Mouse (Mus musculus): Measurements from ENCODE around the gene Nsl1. TPM values are rescaled to one million over a fixed set of nuclear protein-coding genes. Genes with fewer than 3 reads are reported as not detected.

The Nsl1 gene
- polyA plus RNA-seq, 1 experiment = 4.4 TPM

GRCm38 (mm10) chr1:191099114-191099513 is 36.3 kb downstream of the Nsl1 start:
- peaks cover 9% of the 10 kb centered on the region for H3K27me3 ChIP-seq (ENCODE audit: control insufficient read depth, insufficient read depth, insufficient read length)
- H3K4me3 ChIP-seq = no peak overlapping the region
- TF ChIP-seq POLR2AphosphoS2 (IDR thresholded peaks at IDR 0.05; ENCODE audit: insufficient read length, low read depth) (no peak), SRF (IDR thresholded peaks at IDR 0.05; ENCODE audit: control insufficient read depth, insufficient read length, low read depth) (no peak), POLR2A (IDR thresholded peaks at IDR 0.05; ENCODE audit: insufficient read length, low read depth) (no peak), MYOD1 (IDR thresholded peaks at IDR 0.05; ENCODE audit: control insufficient read depth in 1 of 3, insufficient read length in 2 of 3, low read depth in 2 of 3) (no peak), MYOG (IDR thresholded peaks at IDR 0.05; ENCODE audit: control insufficient read depth in 1 of 3, insufficient read depth in 1 of 3, insufficient read length in 2 of 3, low read depth in 2 of 3) (no peak), TCF3 (IDR thresholded peaks at IDR 0.05; ENCODE audit: insufficient read length, low read depth) (no peak), REST (IDR thresholded peaks at IDR 0.05; ENCODE audit: insufficient read depth, insufficient read length) (no peak), USF1 (IDR thresholded peaks at IDR 0.05; ENCODE audit: low read depth) (no peak), MAX (IDR thresholded peaks at IDR 0.05; ENCODE audit: low read depth) (no peak), CEBPB (IDR thresholded peaks at IDR 0.05; ENCODE audit: insufficient read depth, poor library complexity, severe bottlenecking) (no peak), TCF12 (IDR thresholded peaks at IDR 0.05; ENCODE audit: insufficient read depth, poor library complexity, severe bottlenecking) (no peak), E2F4 (IDR thresholded peaks at IDR 0.05; ENCODE audit: insufficient read depth) (no peak)
- H3ac ChIP-seq (ENCODE audit: control insufficient read depth, insufficient read length) = no peak overlapping the region
- H3K79me2 ChIP-seq (ENCODE audit: control insufficient read depth, insufficient read depth) = no peaks in the 10 kb centered on the region
- no peak overlapping the region for H3K4me2 ChIP-seq (ENCODE audit: low read depth)
- no peaks in the 10 kb centered on the region for H3K36me3 ChIP-seq (ENCODE audit: control insufficient read depth, insufficient read depth)

- Histone ChIP-seq H3K36me3 (ENCODE audit: control insufficient read depth, insufficient read depth) (no peaks in the 10 kb centered on the region), H3K79me2 (ENCODE audit: control insufficient read depth, insufficient read depth) (no peaks in the 10 kb centered on the region), H3K4me3 (no peak overlapping the region), H3K27me3 (ENCODE audit: control insufficient read depth, insufficient read depth, insufficient read length) (peaks cover 9% of the 10 kb centered on the region), H3ac (ENCODE audit: control insufficient read depth, insufficient read length) (no peak overlapping the region), H3K4me2 (ENCODE audit: low read depth) (no peak overlapping the region)
- TF ChIP-seq MAX (IDR thresholded peaks at IDR 0.05; ENCODE audit: low read depth) (no peak), TCF12 (IDR thresholded peaks at IDR 0.05; ENCODE audit: insufficient read depth, poor library complexity, severe bottlenecking) (no peak), E2F4 (IDR thresholded peaks at IDR 0.05; ENCODE audit: insufficient read depth) (no peak), SRF (IDR thresholded peaks at IDR 0.05; ENCODE audit: control insufficient read depth, insufficient read length, low read depth) (no peak), POLR2AphosphoS2 (IDR thresholded peaks at IDR 0.05; ENCODE audit: insufficient read length, low read depth) (no peak)
Measured at GRCm38 (mm10) chr1:191099772-191100291, 37.0 kb downstream of the Nsl1 start.

- no peaks in the 10 kb centered on the region for H3K36me3 ChIP-seq (ENCODE audit: control insufficient read depth, insufficient read depth)
- TF ChIP-seq REST (IDR thresholded peaks at IDR 0.05; ENCODE audit: insufficient read depth, insufficient read length) = no peak
- no peak overlapping the region for H3K4me2 ChIP-seq (ENCODE audit: low read depth)
- H3ac ChIP-seq (ENCODE audit: control insufficient read depth, insufficient read length) = no peak overlapping the region
- no peaks in the 10 kb centered on the region for H3K79me2 ChIP-seq (ENCODE audit: control insufficient read depth, insufficient read depth)
- H3K27me3 ChIP-seq (ENCODE audit: control insufficient read depth, insufficient read depth, insufficient read length) = peaks cover 9% of the 10 kb centered on the region
- H3K4me3 ChIP-seq = no peak overlapping the region
Measured at GRCm38 (mm10) chr1:191102730-191103370, 40.0 kb downstream of the Nsl1 start.

- H3K4me2 ChIP-seq (ENCODE audit: low read depth) = no peak overlapping the region
- no peaks in the 10 kb centered on the region for H3K36me3 ChIP-seq (ENCODE audit: control insufficient read depth, insufficient read depth)
- TF ChIP-seq TCF12 (IDR thresholded peaks at IDR 0.05; ENCODE audit: insufficient read depth, poor library complexity, severe bottlenecking) (no peak), MYOG (IDR thresholded peaks at IDR 0.05; ENCODE audit: control insufficient read depth in 1 of 3, insufficient read depth in 1 of 3, insufficient read length in 2 of 3, low read depth in 2 of 3) (no peak), USF1 (IDR thresholded peaks at IDR 0.05; ENCODE audit: low read depth) (no peak), SRF (IDR thresholded peaks at IDR 0.05; ENCODE audit: control insufficient read depth, insufficient read length, low read depth) (no peak), MAX (IDR thresholded peaks at IDR 0.05; ENCODE audit: low read depth) (no peak), CEBPB (IDR thresholded peaks at IDR 0.05; ENCODE audit: insufficient read depth, poor library complexity, severe bottlenecking) (no peak), POLR2A (IDR thresholded peaks at IDR 0.05; ENCODE audit: insufficient read length, low read depth) (no peak), POLR2AphosphoS2 (IDR thresholded peaks at IDR 0.05; ENCODE audit: insufficient read length, low read depth) (no peak), REST (IDR thresholded peaks at IDR 0.05; ENCODE audit: insufficient read depth, insufficient read length) (no peak)
- no peak overlapping the region for H3ac ChIP-seq (ENCODE audit: control insufficient read depth, insufficient read length)
- H3K79me2 ChIP-seq (ENCODE audit: control insufficient read depth, insufficient read depth) = no peaks in the 10 kb centered on the region
- H3K4me3 ChIP-seq = no peak overlapping the region
- H3K27me3 ChIP-seq (ENCODE audit: control insufficient read depth, insufficient read depth, insufficient read length) = no peaks in the 10 kb centered on the region
Measured at GRCm38 (mm10) chr1:191105246-191105645, 42.4 kb downstream of the Nsl1 start.

- TF ChIP-seq CEBPB (IDR thresholded peaks at IDR 0.05; ENCODE audit: insufficient read depth, poor library complexity, severe bottlenecking) = no peak
- TF ChIP-seq E2F4 (IDR thresholded peaks at IDR 0.05; ENCODE audit: insufficient read depth) = no peak
- TF ChIP-seq SRF (IDR thresholded peaks at IDR 0.05; ENCODE audit: control insufficient read depth, insufficient read length, low read depth) = no peak
- TF ChIP-seq REST (IDR thresholded peaks at IDR 0.05; ENCODE audit: insufficient read depth, insufficient read length) = no peak
- TF ChIP-seq USF1 (IDR thresholded peaks at IDR 0.05; ENCODE audit: low read depth) = no peak
- no peak for TF ChIP-seq TCF12 (IDR thresholded peaks at IDR 0.05; ENCODE audit: insufficient read depth, poor library complexity, severe bottlenecking)
- no peak for TF ChIP-seq POLR2AphosphoS2 (IDR thresholded peaks at IDR 0.05; ENCODE audit: insufficient read length, low read depth)
- no peak for TF ChIP-seq MYOD1 (IDR thresholded peaks at IDR 0.05; ENCODE audit: control insufficient read depth in 1 of 3, insufficient read length in 2 of 3, low read depth in 2 of 3)
- no peak for TF ChIP-seq MAX (IDR thresholded peaks at IDR 0.05; ENCODE audit: low read depth)
- TF ChIP-seq POLR2A (IDR thresholded peaks at IDR 0.05; ENCODE audit: insufficient read length, low read depth) = no peak
- no peak for TF ChIP-seq TCF3 (IDR thresholded peaks at IDR 0.05; ENCODE audit: insufficient read length, low read depth)
- no peak for TF ChIP-seq MYOG (IDR thresholded peaks at IDR 0.05; ENCODE audit: control insufficient read depth in 1 of 3, insufficient read depth in 1 of 3, insufficient read length in 2 of 3, low read depth in 2 of 3)
- no peaks in the 10 kb centered on the region for H3K79me2 ChIP-seq (ENCODE audit: control insufficient read depth, insufficient read depth)
- H3K36me3 ChIP-seq (ENCODE audit: control insufficient read depth, insufficient read depth) = no peaks in the 10 kb centered on the region
Measured at GRCm38 (mm10) chr1:191107306-191107705, 44.5 kb downstream of the Nsl1 start.

More at GRCm38 (mm10) chr1:191107306-191107705, 44.5 kb downstream of the Nsl1 start:
- no peaks in the 10 kb centered on the region for H3K27me3 ChIP-seq (ENCODE audit: control insufficient read depth, insufficient read depth, insufficient read length)
- H3K4me2 ChIP-seq (ENCODE audit: low read depth) = no peak overlapping the region
- H3K4me3 ChIP-seq = no peak overlapping the region
- H3ac ChIP-seq (ENCODE audit: control insufficient read depth, insufficient read length) = no peak overlapping the region

All from myocyte (in vitro differentiated cells).